Mouse (Mus musculus) brain, embryonic 14.5 days (tissue): ENCODE measurements at regions not wholly inside any gene's neighbourhood (a gene's known extent, or its start where the extent isn't known, plus 50 kb on each side); places are given as distances from the start of the nearest gene placed in this dataset.

Experiments used
- CTCF ChIP-seq: fragments of 200-500 bp; IDR thresholded peaks from 2 replicates; pipeline ENCODE4 v1.5.1; 2012; ENCODE audit warnings: inconsistent platforms, mild to moderate bottlenecking, moderate library complexity, borderline replicate concordance; ENCODE audit not compliant: insufficient read depth, insufficient read length; ENCODE audit errors: extremely low read depth
- POLR2A ChIP-seq: fragments of 200-500 bp; IDR thresholded peaks from 2 replicates; pipeline ENCODE4 v1.6.1; 2012; ENCODE audit warnings: mild to moderate bottlenecking, inconsistent platforms, borderline replicate concordance; ENCODE audit not compliant: poor library complexity, insufficient read depth, insufficient read length, severe bottlenecking; ENCODE audit errors: extremely low read depth

- TF ChIP-seq POLR2A (no peak), CTCF (no peak)
Measured at GRCm38 (mm10) chr1:77226991-77227515, 287.8 kb downstream of the Epha4 start.
